Mouse (Mus musculus) forebrain, embryonic 13.5 days (tissue): ENCODE results near the gene Olfr331. TPM values are rescaled to one million over a fixed set of nuclear protein-coding genes. Genes with fewer than 3 reads are reported as not detected.

Experiments used
- polyA plus RNA-seq: library from polyadenylated mRNA; unstranded; fragments of >200 nt; fragmentation: Nextera tagmentation; extraction: Ambion mirVana; gene quantifications from 2 replicates; pipeline ENCODE4 v1.2.1, GENCODE M21; 2015

Gene Olfr331
- polyA plus RNA-seq, 1 experiment from 2014 or later: not detected

Other genes starting within 250 kb of the Olfr331 start
- gene 4930438A08Rik, start 227.8 kb downstream of the Olfr331 start, polyA plus RNA-seq: not detected in 2 replicates
- 28.9 and 31.4 TPM in 2 replicates for gene Zfp692, start 195.5 kb downstream of the Olfr331 start, polyA plus RNA-seq
- gene Zfp672, start 172.2 kb downstream of the Olfr331 start, polyA plus RNA-seq: 38.1 and 40.5 TPM in 2 replicates
- 43.9 and 48.0 TPM in 2 replicates for gene Sh3bp5l, start 171.8 kb downstream of the Olfr331 start, polyA plus RNA-seq
- gene Lypd8, start 123.5 kb downstream of the Olfr331 start, polyA plus RNA-seq: 0.31 TPM in 1 of 2 replicates, not detected in the other
- gene 1810065E05Rik, start 81.5 kb downstream of the Olfr331 start, polyA plus RNA-seq: not detected in 2 replicates
- not detected in 2 replicates for gene Gm12253, start 70.0 kb downstream of the Olfr331 start, polyA plus RNA-seq
- not detected in 2 replicates for gene Lypd9, start 49.6 kb downstream of the Olfr331 start, polyA plus RNA-seq
- not detected in 2 replicates for gene Olfr30, start 40.3 kb downstream of the Olfr331 start, polyA plus RNA-seq
- gene Olfr332, start 10.0 kb downstream of the Olfr331 start, polyA plus RNA-seq: not detected in 2 replicates
- not detected in 2 replicates for gene Olfr330, start 32.3 kb upstream of the Olfr331 start, polyA plus RNA-seq
- not detected in 2 replicates for gene Olfr329-ps, start 43.9 kb upstream of the Olfr331 start, polyA plus RNA-seq
- not detected in 2 replicates for gene Olfr328, start 53.1 kb upstream of the Olfr331 start, polyA plus RNA-seq
- gene Olfr224, start 68.0 kb upstream of the Olfr331 start, polyA plus RNA-seq: not detected in 2 replicates
- not detected in 2 replicates for gene Olfr325, start 75.2 kb upstream of the Olfr331 start, polyA plus RNA-seq
- not detected in 2 replicates for gene Olfr324, start 92.5 kb upstream of the Olfr331 start, polyA plus RNA-seq
- gene 2210407C18Rik, start 113.5 kb upstream of the Olfr331 start, polyA plus RNA-seq: not detected in 2 replicates
- not detected in 2 replicates for gene Olfr323, start 127.9 kb upstream of the Olfr331 start, polyA plus RNA-seq
- 0.10 TPM in 1 of 2 replicates, not detected in the other for gene Trim58, start 137.9 kb upstream of the Olfr331 start, polyA plus RNA-seq
- not detected in 2 replicates for gene Olfr322, start 156.2 kb upstream of the Olfr331 start, polyA plus RNA-seq
- gene Olfr320, start 178.5 kb upstream of the Olfr331 start, polyA plus RNA-seq: not detected in 2 replicates
- not detected in 2 replicates for gene Olfr319, start 196.6 kb upstream of the Olfr331 start, polyA plus RNA-seq
- not detected in 2 replicates for gene Olfr318, start 221.4 kb upstream of the Olfr331 start, polyA plus RNA-seq
- gene Olfr317, start 236.6 kb upstream of the Olfr331 start, polyA plus RNA-seq: 0.09 TPM in 1 of 2 replicates, not detected in the other